Mouse (Mus musculus) limb, embryonic 11.5 days (tissue): ENCODE data around the gene Slc25a41. TPM values are rescaled to one million over a fixed set of nuclear protein-coding genes. Genes with fewer than 3 reads are reported as not detected.
A peak's percentile ranks its signal among the peaks of the same experiment; 100 is the strongest.

Experiments used
- ATAC-seq: fragments of 200-750 bp; cut with Nextera tagmentation; 2 replicates; pipeline ENCODE4 v1.8.0; 2017; ENCODE audit warnings: low read depth; ENCODE audit not compliant: insufficient number of reproducible peaks, low FRiP score, low TSS enrichment
- DNase-seq: peaks from one replicate; pipeline ENCODE4 v3.0.0-alpha.2; 2015; ENCODE audit warnings: low spot score
- H3K27ac ChIP-seq: fragments of 300-500 bp; sonication (generic); replicated peaks from 2 replicates; pipeline ENCODE4 v1.5.1; 2014; ENCODE audit warnings: low read depth, mild to moderate bottlenecking, low read length
- H3K27me3 ChIP-seq: fragments of 300-500 bp; sonication (generic); 2 replicates; pipeline ENCODE4 v1.6.1; 2014; ENCODE audit warnings: mild to moderate bottlenecking, low read length, mixed read lengths; ENCODE audit not compliant: control insufficient read depth, insufficient read depth
- H3K36me3 ChIP-seq: fragments of 300-500 bp; sonication (generic); 2 replicates; pipeline ENCODE4 v1.6.1; 2014; ENCODE audit warnings: mild to moderate bottlenecking, low read length, moderate library complexity, mixed read lengths; ENCODE audit not compliant: control insufficient read depth, insufficient read depth
- H3K4me1 ChIP-seq: fragments of 300-500 bp; sonication (generic); 2 replicates; pipeline ENCODE4 v1.6.1; 2014; ENCODE audit warnings: low read length, mixed read lengths; ENCODE audit not compliant: control insufficient read depth, insufficient read depth
- H3K4me2 ChIP-seq: fragments of 300-500 bp; sonication (generic); 2 replicates; pipeline ENCODE4 v1.6.1; 2014; ENCODE audit warnings: low read depth, mild to moderate bottlenecking, moderate library complexity; ENCODE audit not compliant: severe bottlenecking
- H3K4me3 ChIP-seq: fragments of 300-500 bp; sonication (generic); 2 replicates; pipeline ENCODE4 v1.5.1; 2014; ENCODE audit warnings: low read depth, low read length
- H3K9ac ChIP-seq: fragments of 300-500 bp; sonication (generic); 2 replicates; pipeline ENCODE4 v1.6.1; 2014; ENCODE audit warnings: mild to moderate bottlenecking, low read length
- H3K9me3 ChIP-seq: fragments of 300-500 bp; sonication (generic); 2 replicates; pipeline ENCODE4 v1.6.1; 2016; ENCODE audit warnings: low read length; ENCODE audit not compliant: control insufficient read depth
- WGBS: fragments of 180-500 bp; shearing (Covaris S2); extraction: QIAGEN DNeasy Blood & Tissue Kit; methylation state at CpG from one replicate; pipeline ENCODE4 v1.1.7; 2014; 5-methylcytosine and 5-hydroxymethylcytosine counted together
- polyA plus RNA-seq: library from polyadenylated mRNA; unstranded; fragments of >200 nt; fragmentation: Nextera tagmentation; extraction: Ambion mirVana; gene quantifications from 2 replicates; pipeline ENCODE4 v1.2.1, GENCODE M21; 2014

Gene Slc25a41
- polyA plus RNA-seq, 1 experiment from 2014 or later: not detected

DNA sequence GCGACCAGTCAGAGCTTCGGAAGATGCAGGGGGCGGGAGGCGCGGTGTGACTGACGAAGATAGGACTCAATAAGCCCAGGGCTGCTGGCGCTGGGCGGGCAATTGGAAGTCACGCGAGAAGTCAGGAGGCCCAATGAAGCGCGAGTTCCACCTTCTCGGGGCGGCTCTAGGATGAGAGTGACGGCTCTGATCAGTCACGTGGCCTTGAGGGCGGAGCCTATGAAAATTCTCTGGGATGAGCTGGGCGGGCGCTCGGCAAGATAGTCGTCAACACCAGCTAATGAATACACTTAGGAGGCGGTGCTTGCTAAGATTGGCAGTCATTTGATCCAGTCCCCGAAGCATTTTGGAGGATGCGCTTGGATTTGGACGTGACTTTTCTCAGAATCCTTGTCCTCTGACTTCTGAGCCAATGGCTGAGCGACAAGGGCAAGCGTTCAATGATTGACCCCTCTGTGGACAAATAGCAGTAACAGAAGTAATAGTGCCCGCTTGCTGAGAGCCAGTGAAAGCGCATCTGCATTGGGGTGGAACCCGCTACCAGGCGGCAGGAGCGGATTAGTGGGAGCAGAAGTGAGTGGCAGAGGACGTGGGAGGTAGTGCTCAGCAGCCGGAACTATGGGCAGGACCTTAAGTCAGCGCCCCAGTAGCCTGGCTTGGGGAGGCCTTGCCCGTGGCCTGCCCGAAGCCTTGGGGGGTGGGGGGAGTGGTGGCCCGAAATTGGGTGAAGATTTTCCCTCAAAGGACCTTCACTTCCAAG, 9.6 kb downstream of the Slc25a41 start:
- 0 out of 2 replicates have a peak overlapping the region, but pooled peaks have one; percentile 25 for H3K27ac ChIP-seq
- 1% methylated on average over 38 of the region's 38 CpGs for WGBS
- ATAC-seq: peak; percentile 96
- H3K9ac ChIP-seq: peak overlapping the region; percentile 24; the same call in 1 of the 2 replicates
- H3K36me3 ChIP-seq: peaks cover 12% of the 10 kb centered on the region; the same call in 1 of the 2 replicates
- H3K4me1 ChIP-seq: peaks cover 8% of the 10 kb centered on the region
- H3K27me3 ChIP-seq: no peaks in the 10 kb centered on the region
- peak overlapping the region; percentile 75 for H3K4me3 ChIP-seq
- peak overlapping the region; percentile 44 for H3K4me2 ChIP-seq
- peak; percentile 98 for DNase-seq
- no peaks in the 10 kb centered on the region for H3K9me3 ChIP-seq

- ATAC-seq (no peak), DNase-seq (peak; percentile 69)
- no peaks in the 10 kb centered on the region for H3K27me3 ChIP-seq
- WGBS: under 1% methylated on average over 89 of the region's 99 CpGs
- H3K36me3 ChIP-seq: peaks cover 15% of the 10 kb centered on the region; the same call in 1 of the 2 replicates
- no peaks in the 10 kb centered on the region for H3K9me3 ChIP-seq
- peak within 1 kb of the TSS; percentile 75 for H3K4me3 ChIP-seq
- H3K9ac ChIP-seq: peak within 1 kb of the TSS; percentile 99
- H3K27ac ChIP-seq: peak within 1 kb of the TSS; percentile 91
- H3K4me1 ChIP-seq: peaks cover 8% of the 10 kb centered on the region
- H3K4me2 ChIP-seq: peak within 1 kb of the TSS; percentile 97
These were observed 10.4 kb downstream of the Slc25a41 start, which contains the start of gene Khsrp for GRCm38 (mm10) chr17:57030931-57031660. Khsrp (minus strand) TSS chr17:57031522.

DNA sequence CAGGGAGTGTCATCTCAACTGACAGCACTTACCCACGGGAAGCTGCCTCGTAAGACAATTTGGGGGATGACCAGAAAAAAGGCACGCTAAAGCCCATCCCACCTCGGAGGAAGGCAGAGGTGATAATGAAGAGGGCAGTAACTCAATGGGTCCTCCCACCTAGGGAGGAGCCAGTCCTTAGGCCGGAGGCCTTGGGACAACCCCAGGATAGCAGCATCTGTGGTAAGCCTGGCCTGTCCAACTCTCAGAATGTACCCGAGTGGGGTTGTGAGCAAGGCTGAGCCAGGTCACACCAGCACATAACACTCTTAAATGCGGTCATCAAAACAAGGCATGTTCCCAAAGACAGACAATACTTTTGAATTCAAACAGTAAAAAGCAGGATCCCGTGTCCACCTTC, 11.8 kb downstream of the Slc25a41 start:
- H3K4me2 ChIP-seq: peak overlapping the region; percentile 97
- no peaks in the 10 kb centered on the region for H3K27me3 ChIP-seq
- H3K4me3 ChIP-seq: peak overlapping the region; percentile 75
- 39% methylated on average over 8 of the region's 8 CpGs for WGBS
- no peak overlapping the region for H3K27ac ChIP-seq
- no peak overlapping the region for H3K9ac ChIP-seq
- DNase-seq (no peak), ATAC-seq (no peak)
- no peaks in the 10 kb centered on the region for H3K9me3 ChIP-seq
- peaks cover 8% of the 10 kb centered on the region for H3K4me1 ChIP-seq
- H3K36me3 ChIP-seq: peaks cover 28% of the 10 kb centered on the region

DNA sequence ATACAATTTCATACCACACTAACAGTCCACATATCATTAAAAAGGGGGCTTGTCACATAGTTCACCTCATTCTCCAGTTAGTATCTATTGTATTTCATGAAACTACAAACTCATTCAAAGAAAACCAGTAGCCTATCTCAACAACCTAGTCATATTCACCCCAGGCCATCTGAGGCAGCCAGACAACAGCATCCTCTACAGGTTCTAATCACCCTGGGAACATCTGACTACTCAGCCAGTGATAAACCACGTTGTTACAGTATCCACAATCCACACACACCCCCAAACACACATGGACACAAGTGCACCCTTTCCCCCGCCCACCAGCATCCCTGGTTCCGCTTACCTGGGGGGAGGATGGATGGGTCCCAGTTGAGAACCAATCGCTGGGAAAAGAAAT, 14.0 kb downstream of the Slc25a41 start:
- 88% methylated on average over 4 of the region's 4 CpGs for WGBS
- no peak overlapping the region for H3K4me2 ChIP-seq
- H3K4me1 ChIP-seq: peaks cover 8% of the 10 kb centered on the region
- H3K9ac ChIP-seq: no peak overlapping the region
- H3K9me3 ChIP-seq: no peaks in the 10 kb centered on the region
- no peak overlapping the region for H3K4me3 ChIP-seq
- no peak overlapping the region for H3K27ac ChIP-seq
- H3K36me3 ChIP-seq: peaks cover 47% of the 10 kb centered on the region
- DNase-seq (no peak), ATAC-seq (no peak)
- no peaks in the 10 kb centered on the region for H3K27me3 ChIP-seq

DNA sequence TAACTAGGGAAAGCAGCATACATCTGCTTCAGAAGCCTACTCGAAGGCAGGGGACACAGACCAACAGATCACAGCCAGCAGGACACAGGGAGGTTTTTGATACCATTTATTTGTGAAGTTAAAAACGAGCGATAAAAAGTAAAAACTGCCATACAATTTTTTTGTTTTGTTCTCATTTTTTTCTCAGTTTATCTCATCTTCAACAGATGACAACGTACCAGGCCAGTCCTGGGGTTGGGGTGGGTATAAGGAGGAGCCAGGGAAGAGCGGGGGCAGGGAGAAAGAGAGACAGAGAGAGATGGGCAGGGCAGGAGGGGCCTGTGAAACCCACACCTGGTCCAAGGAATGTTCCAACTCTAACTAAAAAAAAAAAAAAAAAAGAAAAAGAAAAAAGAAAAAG, 20.5 kb downstream of the Slc25a41 start:
- H3K9ac ChIP-seq: no peak overlapping the region
- WGBS: 93% methylated on average over 5 of the region's 5 CpGs
- H3K4me1 ChIP-seq: no peaks in the 10 kb centered on the region
- no peak for DNase-seq
- no peak overlapping the region for H3K4me2 ChIP-seq
- H3K27ac ChIP-seq: no peak overlapping the region
- no peaks in the 10 kb centered on the region for H3K27me3 ChIP-seq
- no peak overlapping the region for H3K4me3 ChIP-seq
- no peak for ATAC-seq
- no peaks in the 10 kb centered on the region for H3K9me3 ChIP-seq
- peaks cover 50% of the 10 kb centered on the region for H3K36me3 ChIP-seq

- no peak for ATAC-seq
- H3K27ac ChIP-seq: no peak overlapping the region
- 75% methylated on average over 2 of the region's 2 CpGs for WGBS
- no peak overlapping the region for H3K4me2 ChIP-seq
- H3K4me1 ChIP-seq: no peaks in the 10 kb centered on the region
- peaks cover 38% of the 10 kb centered on the region for H3K36me3 ChIP-seq
- no peaks in the 10 kb centered on the region for H3K27me3 ChIP-seq
- H3K4me3 ChIP-seq: no peak overlapping the region
- no peak for DNase-seq
- no peak overlapping the region for H3K9ac ChIP-seq
- H3K9me3 ChIP-seq: no peaks in the 10 kb centered on the region
These were observed 21.8 kb downstream of the Slc25a41 start for GRCm38 (mm10) chr17:57019693-57020092.

- peak overlapping the region; percentile 72; the same call in 1 of the 2 replicates for H3K27ac ChIP-seq
- H3K27me3 ChIP-seq: no peaks in the 10 kb centered on the region
- H3K4me3 ChIP-seq: peak overlapping the region; percentile 68; the same call in 1 of the 2 replicates
- H3K4me2 ChIP-seq: peak overlapping the region; percentile 84; the same call in 1 of the 2 replicates
- H3K4me1 ChIP-seq: peaks cover 4% of the 10 kb centered on the region; the same call in 1 of the 2 replicates
- H3K9ac ChIP-seq: peak overlapping the region; percentile 80; the same call in 1 of the 2 replicates
- ATAC-seq (no peak), DNase-seq (no peak)
- H3K9me3 ChIP-seq: no peaks in the 10 kb centered on the region
- WGBS: 75% methylated on average over 13 of the region's 13 CpGs
- no peaks in the 10 kb centered on the region for H3K36me3 ChIP-seq
These were observed 29.1 kb downstream of the Slc25a41 start for GRCm38 (mm10) chr17:57012245-57012795.
